Comparison of ENCODE assay signal across 25 mouse cellular contexts in the genomic region with DNA sequence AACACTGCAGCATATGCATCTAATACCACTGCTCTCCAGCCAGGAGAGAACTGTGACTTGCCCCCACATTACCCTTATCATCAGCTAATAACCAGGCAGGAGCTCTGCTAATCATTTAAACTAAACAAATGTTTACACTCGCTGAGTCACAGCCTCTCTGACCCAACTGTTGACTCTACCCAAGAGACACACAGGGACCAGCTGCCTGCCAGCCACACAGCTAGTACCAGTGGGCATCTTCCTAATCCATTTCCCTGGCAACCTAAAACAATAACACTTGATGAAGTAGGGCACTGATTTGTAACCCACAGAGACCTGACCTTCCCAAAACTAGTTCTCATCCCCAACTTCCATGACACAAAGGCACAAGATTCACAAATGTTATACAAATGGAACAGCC.
DNase-seq lines count a peak whose midpoint lies in the region; ATAC-seq and TF ChIP-seq lines count a peak whose summit lies in the region.
"Had no signal": no experiment of that assay in that cellular context is flagged by ENCODE, and none has a peak within 500 bp of the region (broad histone marks: within the 10 kb centered on the region; RNA-seq: fewer than 3 reads in every experiment).

No protein-coding gene starts in this region.

- ATAC-seq in liver, embryonic 13.5 days (ENCODE audit: low read depth): 0 out of 2 replicates have a peak, but pooled peaks have one; percentile 26
- ATAC-seq in stomach, embryonic 16.5 days (ENCODE audit: insufficient read depth, low FRiP score): peak; percentile 84; the same call in 1 of the 2 replicates
- ATAC-seq: forebrain, embryonic 16.5 days had no signal

- no peak overlapping the region for H3K4me3 ChIP-seq in lung, adult 2 months (replicated peaks; ENCODE audit: extremely low read depth, low read depth, low read length)
- H3K4me3 ChIP-seq in liver, embryonic 13.5 days (replicated peaks): no peak overlapping the region
- no peak overlapping the region for H3K4me3 ChIP-seq in stomach, embryonic 16.5 days (replicated peaks; ENCODE audit: low read length)
- H3K4me3 ChIP-seq: forebrain, embryonic 10.5 days; hindbrain, embryonic 12.5 days; layer of hippocampus, adult 2 months; limb, embryonic 13.5 days; megakaryocyte, embryonic 14.5 days had no signal

- peak; percentile 39 for DNase-seq in lung, postnatal 36 days
- no peak for DNase-seq in lung, adult 2 months
- DNase-seq in retina, postnatal 1 day: peak; percentile 58
- DNase-seq in retina, embryonic 14.5 days (ENCODE audit: low spot score): no peak
- no peak for DNase-seq in liver, embryonic 13.5 days
- no peak for DNase-seq in heart, postnatal 4 days
- no peak for DNase-seq in ovary, adult 18-20 months (ENCODE audit: low spot score)
- DNase-seq: adrenal gland, adult 8-10 months; cerebellum, adult 18-20 months; cerebellum, postnatal 14 days; gastrocnemius, postnatal 10 days; kidney, postnatal 25 days; lung, postnatal 10 days; right cerebral cortex, postnatal 25 days; spleen, adult 18-20 months; thymus, adult 18-20 months; thymus, postnatal 4 days had no signal

- H3K27ac ChIP-seq in liver, embryonic 13.5 days: no peak overlapping the region
- H3K27ac ChIP-seq in stomach, embryonic 16.5 days (ENCODE audit: low read length): no peak overlapping the region
- H3K27ac ChIP-seq: forebrain, embryonic 10.5 days; hindbrain, embryonic 12.5 days; layer of hippocampus, adult 2 months; limb, embryonic 13.5 days had no signal

- WGBS in lung, adult 2 months: 39% methylated on average over 1 of the region's 1 CpGs
- WGBS in liver, embryonic 13.5 days (ENCODE audit: insufficient replicate concordance): 30% methylated on average over 1 of the region's 1 CpGs
- WGBS in stomach, embryonic 16.5 days: 38% methylated on average over 1 of the region's 1 CpGs

- H3K9ac ChIP-seq in liver, embryonic 13.5 days: no peak overlapping the region
- H3K9ac ChIP-seq in stomach, embryonic 16.5 days (ENCODE audit: low read length): no peak overlapping the region
- H3K9ac ChIP-seq: hindbrain, embryonic 12.5 days; limb, embryonic 13.5 days had no signal

- no peaks in the 10 kb centered on the region for H3K36me3 ChIP-seq in liver, embryonic 13.5 days
- no peaks in the 10 kb centered on the region for H3K36me3 ChIP-seq in stomach, embryonic 16.5 days (ENCODE audit: control insufficient read depth, insufficient read depth, low read length)
- H3K36me3 ChIP-seq: forebrain, embryonic 10.5 days; hindbrain, embryonic 12.5 days; limb, embryonic 13.5 days had no signal

- no peak for TF ChIP-seq CTCF in lung, adult 2 months (IDR thresholded peaks at IDR 0.05; ENCODE audit: insufficient read depth, low read length)

- peaks cover 21% of the 10 kb centered on the region for H3K4me1 ChIP-seq in lung, adult 2 months (ENCODE audit: control insufficient read depth, insufficient read depth, low read length)
- H3K4me1 ChIP-seq in liver, embryonic 13.5 days (replicated peaks): peaks cover 9% of the 10 kb centered on the region
- H3K4me1 ChIP-seq in stomach, embryonic 16.5 days (ENCODE audit: control insufficient read depth, insufficient read depth, low read length): peaks cover 5% of the 10 kb centered on the region; the same call in 1 of the 2 replicates
- H3K4me1 ChIP-seq: forebrain, embryonic 10.5 days; hindbrain, embryonic 12.5 days; limb, embryonic 13.5 days had no signal

- no peak overlapping the region for H3K4me2 ChIP-seq in liver, embryonic 13.5 days
- no peak overlapping the region for H3K4me2 ChIP-seq in stomach, embryonic 16.5 days (ENCODE audit: low read depth, low read length)
- H3K4me2 ChIP-seq: heart, embryonic 11.5 days; hindbrain, embryonic 12.5 days; limb, embryonic 13.5 days had no signal

- H3K9me3 ChIP-seq in liver, embryonic 13.5 days (replicated peaks): no peaks in the 10 kb centered on the region
- H3K9me3 ChIP-seq in stomach, embryonic 16.5 days (replicated peaks; ENCODE audit: control insufficient read depth, low read length): no peaks in the 10 kb centered on the region
- H3K9me3 ChIP-seq: forebrain, embryonic 10.5 days; hindbrain, embryonic 12.5 days; limb, embryonic 13.5 days; megakaryocyte, embryonic 14.5 days had no signal

- TF ChIP-seq POLR2A in lung, adult 2 months (IDR thresholded peaks at IDR 0.05; ENCODE audit: borderline replicate concordance, extremely low read depth, low read depth, low read length): no peak

- H3K27me3 ChIP-seq in liver, embryonic 13.5 days: no peaks in the 10 kb centered on the region
- no peaks in the 10 kb centered on the region for H3K27me3 ChIP-seq in stomach, embryonic 16.5 days (ENCODE audit: control insufficient read depth, insufficient read depth, low read length)
- H3K27me3 ChIP-seq: hindbrain, embryonic 12.5 days; limb, embryonic 13.5 days; megakaryocyte, embryonic 14.5 days had no signal

Comparison
In these comparisons a context has a peak if more than half of its experiments do, and no peak if none do; other contexts are left out.
1. DNase-seq: peak in lung, postnatal 36 days (single experiment) and retina, postnatal 1 day (single experiment); none in lung, adult 2 months (single experiment), retina, embryonic 14.5 days (single experiment), liver, embryonic 13.5 days (single experiment), heart, postnatal 4 days (single experiment) and ovary, adult 18-20 months (single experiment).